Comparison of ENCODE assay signal across 8 mouse cellular contexts in genomic region chr6:56703931-56704900, GRCm38 (mm10). TPM values are rescaled to one million over a fixed set of nuclear protein-coding genes. Genes with fewer than 3 reads are reported as not detected.
A peak's percentile ranks its signal among the peaks of the same experiment; 100 is the strongest.
DNase-seq lines count a peak whose midpoint lies in the region; ATAC-seq lines count a peak whose summit lies in the region.

TSS of gene Lsm5 (minus strand) at chr6:56704710.

- peak within 1 kb of the TSS; percentile 67 for H3K9ac ChIP-seq in hindbrain, embryonic 12.5 days

- peak; percentile 71 for DNase-seq in Muller cell, postnatal 12 days (ENCODE audit: inconsistent ontology term)
- DNase-seq in cerebellum, adult 9-11 months = peak; percentile 82
- DNase-seq in frontal cortex, adult 2 months (ENCODE audit: extremely low spot score in 1 of 2, low spot score in 1 of 2) = peak; percentile 74 to 97
- peak; percentile 83 to 91 for DNase-seq in layer of hippocampus, postnatal 14 days (ENCODE audit: low spot score in 2 of 2)
- peak; percentile 87 for DNase-seq in lung, postnatal 14 days
- DNase-seq in retina, adult 2 months (ENCODE audit: low read depth, low spot score) = peak; percentile 83
- DNase-seq in thymus, postnatal 36 days = peak; percentile 79 to 81

- ATAC-seq in hindbrain, embryonic 12.5 days (ENCODE audit: low FRiP score) = peak; percentile 92

- H3K9me3 ChIP-seq in hindbrain, embryonic 12.5 days (replicated peaks) = no peaks in the 10 kb centered on the region

- under 1% methylated on average over 46 of the region's 46 CpGs for WGBS in hindbrain, embryonic 12.5 days

- peak within 1 kb of the TSS; percentile 92 for H3K4me2 ChIP-seq in hindbrain, embryonic 12.5 days (replicated peaks)

- 0 out of 2 replicates have a peak within 1 kb of the TSS, but pooled peaks have one; percentile 35 for H3K27ac ChIP-seq in hindbrain, embryonic 12.5 days

- H3K27me3 ChIP-seq in hindbrain, embryonic 12.5 days = no peaks in the 10 kb centered on the region

- H3K36me3 ChIP-seq in hindbrain, embryonic 12.5 days = peaks cover 3% of the 10 kb centered on the region; the same call in 1 of the 2 replicates

- peaks cover 7% of the 10 kb centered on the region for H3K4me1 ChIP-seq in hindbrain, embryonic 12.5 days

- peak within 1 kb of the TSS; percentile 70 for H3K4me3 ChIP-seq in hindbrain, embryonic 12.5 days

RNA-seq across cellular contexts. Expression of gene Lsm5, which starts in this region (rescaled TPM):
- 27.6 and 29.5 TPM in 2 replicates for polyA plus RNA-seq in frontal cortex, adult 2 months (2012; rRNA removed)
- polyA plus RNA-seq in hindbrain, embryonic 12.5 days (2016; fragmentation: Nextera tagmentation; extraction: Ambion mirVana) = 142 and 150 TPM in 2 replicates
- total RNA-seq in layer of hippocampus, postnatal 14 days (2021) = 10 to 100 TPM; 22.3 to 22.8 TPM

Comparison
In these comparisons a context has a peak if more than half of its experiments do, and no peak if none do; other contexts are left out.
1. Peak in every context shown above with its lines: DNase-seq, ATAC-seq, H3K4me3 ChIP-seq and H3K27ac ChIP-seq.